Mouse (Mus musculus): ENCODE data around the gene Fbxw21. TPM values are rescaled to one million over a fixed set of nuclear protein-coding genes. Genes with fewer than 3 reads are reported as not detected.
A peak's percentile ranks its signal among the peaks of the same experiment; 100 is the strongest.

Gene Fbxw21
- total RNA-seq, 1 experiment: not detected

DNA sequence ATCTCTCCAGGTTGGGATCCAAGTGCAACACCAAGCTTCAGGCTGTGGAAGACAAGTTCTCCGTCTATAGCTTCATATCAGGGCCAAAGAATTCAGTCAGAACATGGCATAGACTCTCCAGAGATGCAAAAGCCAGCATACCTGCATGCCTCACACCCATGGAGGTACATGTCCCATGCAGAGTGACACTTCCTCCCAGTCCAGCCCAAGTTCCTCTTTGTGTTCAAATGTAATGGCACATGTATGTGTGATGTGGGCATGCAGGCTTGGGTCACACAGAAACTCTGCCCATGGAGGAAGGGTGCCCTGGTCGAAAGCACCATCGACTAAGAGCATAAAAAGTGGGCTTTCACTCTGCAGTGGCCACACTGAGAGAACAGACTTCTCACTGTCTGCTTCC lies 37.7 kb downstream of the Fbxw21 start:
- Histone ChIP-seq H3K27ac (ENCODE audit: insufficient read depth, low read depth, low read length, poor library complexity, severe bottlenecking) (no peak overlapping the region), H3K36me3 (ENCODE audit: control insufficient read depth, insufficient read depth, low read length, poor library complexity, severe bottlenecking) (peaks cover 4% of the 10 kb centered on the region; the same call in 1 of the 2 replicates), H3K4me3 (ENCODE audit: insufficient read depth in 1 of 2, low read depth in 1 of 2, low read length in 2 of 2, poor library complexity in 1 of 2, severe bottlenecking in 1 of 2) (no peak overlapping the region), H3K9ac (ENCODE audit: insufficient read depth, low read depth, low read length, poor library complexity, severe bottlenecking) (no peak overlapping the region), H3K9me3 (ENCODE audit: control insufficient read depth, insufficient read depth, low read depth, low read length) (no peaks in the 10 kb centered on the region), H3K4me1 (ENCODE audit: control insufficient read depth in 2 of 2, insufficient read depth in 2 of 2, low read length in 2 of 2, poor library complexity in 1 of 2) (no peaks in the 10 kb centered on the region)
- no peak for DNase-seq (ENCODE audit: low read depth, low spot score)
- in situ Hi-C loops (cut with MboI; ENCODE audit: low sequenced_read_pairs in 2 of 2, unreplicated experiment in 2 of 2): loop anchor here in 1 of 2 experiments (10.0 kb wide), 1 partner anchor 119 kb away; no protein-coding TSS in a partner anchor
- TF ChIP-seq CHD2 (IDR thresholded peaks at IDR 0.05; ENCODE audit: low read depth, low read length) (no peak), ZNF384 (IDR thresholded peaks at IDR 0.05; ENCODE audit: low read depth, low read length) (no peak), HCFC1 (IDR thresholded peaks at IDR 0.05; ENCODE audit: borderline replicate concordance, insufficient read depth, low read length) (no peak), ZC3H11A (IDR thresholded peaks at IDR 0.05; ENCODE audit: borderline replicate concordance, low read depth, low read length) (no peak), MAFK (IDR thresholded peaks at IDR 0.05; ENCODE audit: insufficient read depth, low read depth, low read length) (no peak)

DNA sequence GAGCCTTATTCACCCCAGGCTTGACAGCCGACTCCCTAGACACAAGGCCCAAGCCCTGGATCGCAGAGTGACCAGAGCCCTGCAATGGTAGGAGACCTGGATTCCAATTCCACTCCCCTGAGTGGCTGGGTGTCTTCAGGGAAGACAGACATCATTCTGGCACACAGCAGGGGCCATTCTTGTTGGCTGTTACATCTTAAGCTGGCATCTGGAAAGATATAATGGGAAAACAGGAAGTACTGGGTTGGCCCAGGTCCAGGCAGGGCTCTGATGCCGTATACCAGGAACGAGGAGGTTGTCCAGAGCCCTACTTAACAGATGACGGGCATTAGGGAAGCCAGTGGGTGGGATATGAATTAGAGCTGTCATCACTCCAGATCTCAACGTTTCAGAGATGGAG lies 38.6 kb downstream of the Fbxw21 start:
- no peak for TF ChIP-seq HCFC1 (IDR thresholded peaks at IDR 0.05; ENCODE audit: borderline replicate concordance, insufficient read depth, low read length)
- no peak for TF ChIP-seq ZC3H11A (IDR thresholded peaks at IDR 0.05; ENCODE audit: borderline replicate concordance, low read depth, low read length)
- no peak for TF ChIP-seq MAFK (IDR thresholded peaks at IDR 0.05; ENCODE audit: insufficient read depth, low read depth, low read length)
- no peak for TF ChIP-seq CHD2 (IDR thresholded peaks at IDR 0.05; ENCODE audit: low read depth, low read length)
- TF ChIP-seq ZNF384 (IDR thresholded peaks at IDR 0.05; ENCODE audit: low read depth, low read length): no peak
- H3K9ac ChIP-seq (ENCODE audit: insufficient read depth, low read depth, low read length, poor library complexity, severe bottlenecking): no peak overlapping the region
- H3K9me3 ChIP-seq (ENCODE audit: control insufficient read depth, insufficient read depth, low read depth, low read length): no peaks in the 10 kb centered on the region
- H3K4me1 ChIP-seq (ENCODE audit: control insufficient read depth in 2 of 2, insufficient read depth in 2 of 2, low read length in 2 of 2, poor library complexity in 1 of 2): no peaks in the 10 kb centered on the region
- H3K36me3 ChIP-seq (ENCODE audit: control insufficient read depth, insufficient read depth, low read length, poor library complexity, severe bottlenecking): peaks cover 9% of the 10 kb centered on the region; the same call in 1 of the 2 replicates
- in situ Hi-C loops (cut with MboI; ENCODE audit: low sequenced_read_pairs in 2 of 2, unreplicated experiment in 2 of 2): loop anchor here in 1 of 2 experiments (10.0 kb wide), 1 partner anchor 118 kb away; no protein-coding TSS in a partner anchor
- no peak for DNase-seq (ENCODE audit: low read depth, low spot score)
- H3K27ac ChIP-seq (ENCODE audit: insufficient read depth, low read depth, low read length, poor library complexity, severe bottlenecking): no peak overlapping the region
- no peak overlapping the region for H3K4me3 ChIP-seq (ENCODE audit: insufficient read depth in 1 of 2, low read depth in 1 of 2, low read length in 2 of 2, poor library complexity in 1 of 2, severe bottlenecking in 1 of 2)

DNA sequence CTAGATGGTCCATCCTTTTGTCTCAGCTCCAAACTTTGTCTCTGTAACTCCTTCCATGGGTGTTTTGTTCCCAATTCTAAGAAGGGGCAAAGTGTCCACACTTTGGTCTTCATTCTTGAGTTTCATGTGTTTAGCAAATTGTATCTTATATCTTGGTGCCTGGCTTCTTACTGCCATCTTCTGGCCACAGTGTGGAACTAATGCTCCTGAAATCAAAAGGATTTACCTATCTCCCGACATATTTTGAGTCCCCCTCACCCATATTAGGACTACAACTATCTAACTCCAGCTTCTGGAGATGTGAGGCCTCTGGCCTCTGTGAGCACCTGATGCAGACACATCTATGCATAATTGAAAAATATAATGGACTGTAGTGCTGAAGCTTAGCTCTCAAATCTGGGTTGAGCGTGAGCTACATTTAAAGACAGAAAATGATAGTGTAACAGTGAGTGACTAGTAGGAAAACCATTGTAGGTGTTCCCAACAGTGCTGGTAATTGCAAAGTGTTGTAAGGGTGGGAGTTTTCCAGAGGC lies 39.2 kb downstream of the Fbxw21 start:
- H3K9ac ChIP-seq (ENCODE audit: insufficient read depth, low read depth, low read length, poor library complexity, severe bottlenecking): no peak overlapping the region
- H3K9me3 ChIP-seq (ENCODE audit: control insufficient read depth, insufficient read depth, low read depth, low read length): no peaks in the 10 kb centered on the region
- no peak overlapping the region for H3K27ac ChIP-seq (ENCODE audit: insufficient read depth, low read depth, low read length, poor library complexity, severe bottlenecking)
- peak; percentile 40 for DNase-seq (ENCODE audit: low read depth, low spot score)
- TF ChIP-seq ZC3H11A (IDR thresholded peaks at IDR 0.05; ENCODE audit: borderline replicate concordance, low read depth, low read length): peak; percentile 34; the same call in 1 of the 2 replicates
- no peak for TF ChIP-seq MAFK (IDR thresholded peaks at IDR 0.05; ENCODE audit: insufficient read depth, low read depth, low read length)
- no peaks in the 10 kb centered on the region for H3K4me1 ChIP-seq (ENCODE audit: control insufficient read depth in 2 of 2, insufficient read depth in 2 of 2, low read length in 2 of 2, poor library complexity in 1 of 2)
- peaks cover 13% of the 10 kb centered on the region for H3K36me3 ChIP-seq (ENCODE audit: control insufficient read depth, insufficient read depth, low read length, poor library complexity, severe bottlenecking)
- H3K4me3 ChIP-seq (ENCODE audit: insufficient read depth in 1 of 2, low read depth in 1 of 2, low read length in 2 of 2, poor library complexity in 1 of 2, severe bottlenecking in 1 of 2): no peak overlapping the region
- in situ Hi-C loops (cut with MboI; ENCODE audit: low sequenced_read_pairs in 2 of 2, unreplicated experiment in 2 of 2): loop anchor here in 1 of 2 experiments (10.0 kb wide), 1 partner anchor 118 kb away; no protein-coding TSS in a partner anchor

DNA sequence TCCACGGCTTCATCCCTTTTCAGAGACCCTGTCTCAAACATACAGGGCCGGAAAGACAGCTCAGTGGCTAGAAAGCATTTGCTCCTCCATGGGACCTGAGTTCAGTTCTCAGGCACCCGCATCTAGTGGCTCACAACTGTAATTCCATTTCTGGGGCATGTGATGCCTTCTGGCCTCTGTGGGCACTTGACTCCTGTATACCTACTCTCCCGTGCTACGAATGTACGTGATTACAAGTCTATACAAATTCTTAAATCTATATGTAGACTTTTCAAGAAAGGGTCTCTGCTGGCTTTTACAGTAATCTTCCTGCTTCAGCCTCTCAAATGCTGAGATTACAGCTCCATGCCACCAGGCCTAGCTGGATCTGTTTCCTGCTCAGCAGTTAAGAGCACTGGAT lies 40.9 kb downstream of the Fbxw21 start:
- Histone ChIP-seq H3K27ac (ENCODE audit: insufficient read depth, low read depth, low read length, poor library complexity, severe bottlenecking) (no peak overlapping the region), H3K4me1 (ENCODE audit: control insufficient read depth in 2 of 2, insufficient read depth in 2 of 2, low read length in 2 of 2, poor library complexity in 1 of 2) (no peaks in the 10 kb centered on the region), H3K9ac (ENCODE audit: insufficient read depth, low read depth, low read length, poor library complexity, severe bottlenecking) (no peak overlapping the region), H3K9me3 (ENCODE audit: control insufficient read depth, insufficient read depth, low read depth, low read length) (no peaks in the 10 kb centered on the region), H3K4me3 (ENCODE audit: insufficient read depth in 1 of 2, low read depth in 1 of 2, low read length in 2 of 2, poor library complexity in 1 of 2, severe bottlenecking in 1 of 2) (no peak overlapping the region), H3K36me3 (ENCODE audit: control insufficient read depth, insufficient read depth, low read length, poor library complexity, severe bottlenecking) (peaks cover 26% of the 10 kb centered on the region)
- no peak for DNase-seq (ENCODE audit: low read depth, low spot score)
- TF ChIP-seq ZNF384 (IDR thresholded peaks at IDR 0.05; ENCODE audit: low read depth, low read length) (no peak), CHD2 (IDR thresholded peaks at IDR 0.05; ENCODE audit: low read depth, low read length) (no peak), ZC3H11A (IDR thresholded peaks at IDR 0.05; ENCODE audit: borderline replicate concordance, low read depth, low read length) (no peak), MAFK (IDR thresholded peaks at IDR 0.05; ENCODE audit: insufficient read depth, low read depth, low read length) (no peak), HCFC1 (IDR thresholded peaks at IDR 0.05; ENCODE audit: borderline replicate concordance, insufficient read depth, low read length) (no peak)
- in situ Hi-C loops (cut with MboI; ENCODE audit: low sequenced_read_pairs in 2 of 2, unreplicated experiment in 2 of 2): loop anchor here in 1 of 2 experiments (10.0 kb wide), 1 partner anchor 116 kb away; no protein-coding TSS in a partner anchor

Measured in ES-E14 (cell line).